8 mouse cellular contexts compared by ENCODE assay signal in the genomic region with DNA sequence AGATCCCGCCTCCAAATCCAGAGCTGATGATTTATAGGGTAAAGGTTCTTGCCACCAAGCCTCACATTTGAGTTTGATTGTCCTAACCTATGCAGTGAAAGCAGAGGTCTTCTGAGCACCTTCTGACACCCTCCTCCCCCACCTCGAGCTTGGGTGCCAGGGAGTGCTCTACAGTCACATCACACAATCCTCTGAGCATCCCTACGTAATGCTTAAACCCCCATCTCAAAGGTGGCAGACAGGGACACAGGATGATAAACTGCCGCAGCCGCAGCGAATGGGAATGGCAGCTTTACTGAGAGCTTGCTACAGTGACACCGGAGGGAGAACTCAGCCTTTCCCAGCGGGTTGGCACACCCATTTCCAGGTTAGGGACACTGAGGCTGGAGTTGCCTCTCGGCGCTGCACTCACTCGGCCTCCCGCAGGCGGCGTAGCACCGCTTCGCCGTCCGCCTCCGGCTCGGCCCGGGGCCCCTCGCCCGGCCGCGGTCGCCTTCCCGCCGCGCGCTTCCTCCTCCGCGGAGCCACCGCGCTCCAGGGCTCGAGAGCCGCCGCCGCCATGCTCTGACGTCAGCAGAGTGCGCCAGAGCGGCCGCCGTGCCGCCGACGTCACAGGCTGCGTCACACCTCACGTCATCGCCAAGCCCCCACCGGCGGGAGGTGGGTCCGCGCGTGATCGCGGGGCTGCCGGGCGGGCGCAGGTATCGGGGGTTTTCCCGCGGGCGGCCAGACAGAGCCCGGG. TPM values are rescaled to one million over a fixed set of nuclear protein-coding genes. Genes with fewer than 3 reads are reported as not detected.
DNase-seq lines count a peak whose midpoint lies in the region; ATAC-seq and TF ChIP-seq lines count a peak whose summit lies in the region.

A gene (minus strand): TSS at position 578 of the 742 bp plus-strand sequence.
A gene (plus strand): TSS at position 621 of the 742 bp plus-strand sequence.

- peak within 1 kb of the TSS; percentile 76 for H3K9ac ChIP-seq in forebrain, embryonic 13.5 days
- peak within 1 kb of the TSS; percentile 68 for H3K9ac ChIP-seq in heart, postnatal 0 days (replicated peaks; ENCODE audit: low read depth, low read length)
- H3K9ac ChIP-seq in liver, embryonic 16.5 days (ENCODE audit: low read depth, low read length), result peak within 1 kb of the TSS; percentile 80
- H3K9ac ChIP-seq in neural tube, embryonic 12.5 days, result peak within 1 kb of the TSS; percentile 82
- H3K9ac ChIP-seq in stomach, postnatal 0 days (ENCODE audit: low read length), result peak within 1 kb of the TSS; percentile 87

- H3K36me3 ChIP-seq in forebrain, embryonic 13.5 days (ENCODE audit: poor library complexity, severe bottlenecking), result peaks cover 39% of the 10 kb centered on the region
- H3K36me3 ChIP-seq in heart, postnatal 0 days (replicated peaks; ENCODE audit: control insufficient read depth, insufficient read depth, low read length), result peaks cover 21% of the 10 kb centered on the region
- peaks cover 9% of the 10 kb centered on the region for H3K36me3 ChIP-seq in liver, embryonic 16.5 days (ENCODE audit: control insufficient read depth, insufficient read depth)
- peaks cover 35% of the 10 kb centered on the region for H3K36me3 ChIP-seq in neural tube, embryonic 12.5 days
- peaks cover 14% of the 10 kb centered on the region; the same call in 1 of the 2 replicates for H3K36me3 ChIP-seq in stomach, postnatal 0 days (ENCODE audit: control insufficient read depth, insufficient read depth, low read length)

- peak; percentile 90 for DNase-seq in CD8-positive naive resting alpha-beta T cell, adult 2 months (ENCODE audit: low read depth in 2 of 2, low spot score in 2 of 2)
- peak; percentile 79 for DNase-seq in c-Kit-positive CD71-positive TER-119-positive erythroid progenitor cells, embryonic 14.5 days (ENCODE audit: low spot score)
- peak; percentile 61 for DNase-seq in heart, postnatal 0 days (ENCODE audit: low spot score)
- DNase-seq in kidney, postnatal 4 days, result peak; percentile 93
- DNase-seq in stomach, postnatal 0 days (ENCODE audit: low spot score), result peak; percentile 85

- H3K27ac ChIP-seq in forebrain, embryonic 13.5 days, result no peak within 1 kb of the TSS
- peak within 1 kb of the TSS; percentile 39 for H3K27ac ChIP-seq in heart, postnatal 0 days (ENCODE audit: low read depth)
- peak within 1 kb of the TSS; percentile 39 for H3K27ac ChIP-seq in liver, embryonic 16.5 days (ENCODE audit: low read length)
- no peak within 1 kb of the TSS for H3K27ac ChIP-seq in neural tube, embryonic 12.5 days
- peak within 1 kb of the TSS; percentile 87 for H3K27ac ChIP-seq in stomach, postnatal 0 days (replicated peaks)

- peaks cover 43% of the 10 kb centered on the region for H3K4me1 ChIP-seq in forebrain, embryonic 13.5 days
- H3K4me1 ChIP-seq in heart, postnatal 0 days (ENCODE audit: control insufficient read depth, insufficient read depth), result no peaks in the 10 kb centered on the region
- H3K4me1 ChIP-seq in liver, embryonic 16.5 days (ENCODE audit: control insufficient read depth, low read depth, low read length), result peaks cover 37% of the 10 kb centered on the region
- peaks cover 38% of the 10 kb centered on the region for H3K4me1 ChIP-seq in neural tube, embryonic 12.5 days
- no peaks in the 10 kb centered on the region; the same call in 1 of the 2 replicates for H3K4me1 ChIP-seq in stomach, postnatal 0 days (replicated peaks; ENCODE audit: control insufficient read depth, insufficient read depth)

- no peaks in the 10 kb centered on the region for H3K9me3 ChIP-seq in forebrain, embryonic 13.5 days (replicated peaks)
- no peaks in the 10 kb centered on the region for H3K9me3 ChIP-seq in heart, postnatal 0 days (replicated peaks; ENCODE audit: control insufficient read depth, low read length)
- H3K9me3 ChIP-seq in liver, embryonic 16.5 days (replicated peaks; ENCODE audit: control insufficient read depth, low read length), result no peaks in the 10 kb centered on the region
- H3K9me3 ChIP-seq in neural tube, embryonic 12.5 days, result no peaks in the 10 kb centered on the region
- H3K9me3 ChIP-seq in stomach, postnatal 0 days (ENCODE audit: control insufficient read depth, low read length), result no peaks in the 10 kb centered on the region

- WGBS in forebrain, embryonic 13.5 days, result 2% methylated on average over 41 of the region's 64 CpGs
- WGBS in heart, postnatal 0 days, result 2% methylated on average over 64 of the region's 64 CpGs
- 3% methylated on average over 42 of the region's 64 CpGs for WGBS in liver, embryonic 16.5 days (ENCODE audit: insufficient replicate concordance)
- WGBS in neural tube, embryonic 12.5 days, result 1% methylated on average over 64 of the region's 64 CpGs
- WGBS in stomach, postnatal 0 days, result 2% methylated on average over 58 of the region's 64 CpGs

- peak within 1 kb of the TSS; percentile 85 for H3K4me3 ChIP-seq in forebrain, embryonic 13.5 days
- peak within 1 kb of the TSS; percentile 82 for H3K4me3 ChIP-seq in heart, postnatal 0 days (ENCODE audit: low read depth, low read length)
- H3K4me3 ChIP-seq in liver, embryonic 16.5 days (ENCODE audit: low read depth, low read length), result peak within 1 kb of the TSS; percentile 92
- H3K4me3 ChIP-seq in neural tube, embryonic 12.5 days, result peak within 1 kb of the TSS; percentile 88
- H3K4me3 ChIP-seq in stomach, postnatal 0 days (ENCODE audit: low read depth, low read length), result peak within 1 kb of the TSS; percentile 95

- H3K4me2 ChIP-seq in forebrain, embryonic 13.5 days, result peak within 1 kb of the TSS; percentile 84
- peak within 1 kb of the TSS; percentile 73 for H3K4me2 ChIP-seq in heart, postnatal 0 days (ENCODE audit: low read depth, low read length)
- peak within 1 kb of the TSS; percentile 77 for H3K4me2 ChIP-seq in liver, embryonic 16.5 days (ENCODE audit: low read depth, low read length)
- H3K4me2 ChIP-seq in neural tube, embryonic 12.5 days (replicated peaks), result peak within 1 kb of the TSS; percentile 75
- peak within 1 kb of the TSS; percentile 71 for H3K4me2 ChIP-seq in stomach, postnatal 0 days (replicated peaks; ENCODE audit: low read depth)

- no peaks in the 10 kb centered on the region for H3K27me3 ChIP-seq in forebrain, embryonic 13.5 days
- no peaks in the 10 kb centered on the region for H3K27me3 ChIP-seq in heart, postnatal 0 days (ENCODE audit: control insufficient read depth, insufficient read depth, low read length)
- H3K27me3 ChIP-seq in liver, embryonic 16.5 days (ENCODE audit: control insufficient read depth, insufficient read depth, low read depth, low read length), result no peaks in the 10 kb centered on the region
- no peaks in the 10 kb centered on the region for H3K27me3 ChIP-seq in neural tube, embryonic 12.5 days (replicated peaks)
- H3K27me3 ChIP-seq in stomach, postnatal 0 days (ENCODE audit: control insufficient read depth, insufficient read depth, low read length), result no peaks in the 10 kb centered on the region

- TF ChIP-seq CTCF in heart, postnatal 0 days (IDR thresholded peaks at IDR 0.05; ENCODE audit: low read depth), result no peak
- no peak for TF ChIP-seq CTCF in stomach, postnatal 0 days (IDR thresholded peaks at IDR 0.05; ENCODE audit: low read depth)

- ATAC-seq in forebrain, embryonic 13.5 days, result peak; percentile 79
- ATAC-seq in heart, postnatal 0 days (ENCODE audit: insufficient read depth, low read depth), result peak; percentile 84
- peak; percentile 73 for ATAC-seq in liver, embryonic 16.5 days (ENCODE audit: low read depth)
- peak; percentile 73 for ATAC-seq in neural tube, embryonic 12.5 days (ENCODE audit: low FRiP score, low read depth)
- ATAC-seq in stomach, postnatal 0 days (ENCODE audit: low FRiP score, low TSS enrichment), result peak; percentile 45

- no peak for TF ChIP-seq EP300 in heart, postnatal 0 days (IDR thresholded peaks at IDR 0.05; ENCODE audit: low read depth)
- TF ChIP-seq EP300 in stomach, postnatal 0 days (optimal IDR thresholded peaks at IDR 0.05), result no peak

RNA-seq across cellular contexts. Expression of the first gene that starts in this region (rescaled TPM):
- polyA plus RNA-seq in forebrain, embryonic 13.5 days (2015; fragmentation: Nextera tagmentation; extraction: Ambion mirVana), result 47.3 and 57.6 TPM in 2 replicates
- 57.9 and 65.2 TPM in 2 replicates for total RNA-seq in heart, postnatal 0 days (2014; rRNA removed; ENCODE audit: low replicate concordance)
- 14.1 and 18.2 TPM in 2 replicates for polyA plus RNA-seq in heart, postnatal 0 days (2015; fragmentation: Nextera tagmentation; extraction: Ambion mirVana)
- 12.6 and 12.9 TPM in 2 replicates for polyA plus RNA-seq in liver, embryonic 16.5 days (2015; fragmentation: Nextera tagmentation; extraction: Ambion mirVana)
- polyA plus RNA-seq in neural tube, embryonic 12.5 days (2016; fragmentation: Nextera tagmentation; extraction: Ambion mirVana), result 59.5 and 60.2 TPM in 2 replicates
- polyA plus RNA-seq in stomach, postnatal 0 days (2015; fragmentation: Nextera tagmentation; extraction: Ambion mirVana), result 19.3 and 20.9 TPM in 2 replicates

RNA-seq across cellular contexts. Expression of the second gene that starts in this region (rescaled TPM):
- polyA plus RNA-seq in forebrain, embryonic 13.5 days (2015; fragmentation: Nextera tagmentation; extraction: Ambion mirVana), result 28.9 and 33.0 TPM in 2 replicates
- total RNA-seq in heart, postnatal 0 days (2014; rRNA removed; ENCODE audit: low replicate concordance), result 12.5 and 16.1 TPM in 2 replicates
- polyA plus RNA-seq in heart, postnatal 0 days (2015; fragmentation: Nextera tagmentation; extraction: Ambion mirVana), result 12.6 and 13.5 TPM in 2 replicates
- 10.9 and 11.8 TPM in 2 replicates for polyA plus RNA-seq in liver, embryonic 16.5 days (2015; fragmentation: Nextera tagmentation; extraction: Ambion mirVana)
- polyA plus RNA-seq in neural tube, embryonic 12.5 days (2016; fragmentation: Nextera tagmentation; extraction: Ambion mirVana), result 36.1 and 38.4 TPM in 2 replicates
- polyA plus RNA-seq in stomach, postnatal 0 days (2015; fragmentation: Nextera tagmentation; extraction: Ambion mirVana), result 15.2 and 15.3 TPM in 2 replicates

Comparison
In these comparisons a context has a peak if more than half of its experiments do, and no peak if none do; other contexts are left out.
1. H3K27ac ChIP-seq: peak in heart, postnatal 0 days (single experiment), liver, embryonic 16.5 days (single experiment) and stomach, postnatal 0 days (single experiment); none in forebrain, embryonic 13.5 days (single experiment) and neural tube, embryonic 12.5 days (single experiment).
2. Peak in every context shown above with its lines, with median percentiles within 50 percentile points of each other: DNase-seq, ATAC-seq, H3K4me2 ChIP-seq, H3K4me3 ChIP-seq and H3K9ac ChIP-seq.